In the genomic region with DNA sequence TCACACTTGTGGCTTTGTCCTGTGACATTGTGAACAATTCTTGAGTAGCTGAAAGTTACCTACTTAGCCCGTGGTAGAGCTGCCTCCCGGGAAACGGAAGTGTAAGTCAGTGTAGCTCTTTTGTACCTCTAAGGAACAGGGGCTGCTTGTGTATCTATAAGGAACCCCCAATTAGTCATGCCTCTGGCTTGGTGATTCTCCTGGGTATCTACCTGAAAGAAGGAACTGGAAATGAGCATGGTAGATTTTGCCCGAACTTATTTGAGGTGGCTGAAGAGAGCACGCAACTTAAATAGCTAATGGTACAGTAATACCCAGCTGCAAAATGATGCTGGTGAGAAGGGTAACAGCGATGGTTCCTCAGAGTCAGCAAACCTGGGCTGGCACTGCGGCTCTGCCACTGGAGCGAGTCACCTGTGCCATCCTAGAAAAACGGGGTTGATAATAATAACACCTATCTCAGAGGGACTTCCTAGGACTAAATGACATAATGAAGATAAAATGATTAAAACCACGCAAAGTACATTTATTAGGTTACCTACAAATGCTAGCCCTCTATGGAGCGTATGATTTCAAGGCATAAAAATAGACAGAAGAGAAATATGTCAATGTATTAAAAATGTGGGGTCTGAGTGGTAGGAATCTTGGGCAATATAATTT, we compare ENCODE assay signal across 27 mouse cellular contexts. TPM values are rescaled to one million over a fixed set of nuclear protein-coding genes. Genes with fewer than 3 reads are reported as not detected.
DNase-seq lines count a peak whose midpoint lies in the region; ATAC-seq and TF ChIP-seq lines count a peak whose summit lies in the region.
"Had no signal": no experiment of that assay in that cellular context is flagged by ENCODE, and none has a peak within 500 bp of the region (broad histone marks: within the 10 kb centered on the region; RNA-seq: fewer than 3 reads in every experiment).

No protein-coding gene starts in this region.

- H3K4me1 ChIP-seq in kidney, embryonic 14.5 days (ENCODE audit: control insufficient read depth, insufficient read depth, low read length): no peaks in the 10 kb centered on the region

- peak overlapping the region; percentile 98; the same call in 1 of the 2 replicates for H3K27ac ChIP-seq in layer of hippocampus, adult 2 months
- no peak overlapping the region for H3K27ac ChIP-seq in kidney, embryonic 14.5 days (ENCODE audit: low read depth, low read length)
- H3K27ac ChIP-seq: embryonic facial prominence, embryonic 10.5 days; embryonic facial prominence, embryonic 13.5 days; forebrain, embryonic 10.5 days; forebrain, embryonic 13.5 days; gastrocnemius, adult 2 months; heart, embryonic 15.5 days; hindbrain, embryonic 10.5 days; hindbrain, embryonic 13.5 days; intestine, embryonic 15.5 days had no signal

- no peak overlapping the region for H3K9ac ChIP-seq in kidney, embryonic 14.5 days (ENCODE audit: low read depth, low read length)
- H3K9ac ChIP-seq: embryonic facial prominence, embryonic 13.5 days; forebrain, embryonic 13.5 days; heart, embryonic 12.5 days; heart, embryonic 15.5 days; hindbrain, embryonic 13.5 days; intestine, embryonic 15.5 days had no signal

- peak overlapping the region; percentile 87 for H3K4me3 ChIP-seq in layer of hippocampus, adult 2 months
- H3K4me3 ChIP-seq in kidney, embryonic 14.5 days (ENCODE audit: low read length): no peak overlapping the region
- H3K4me3 ChIP-seq: embryonic facial prominence, embryonic 10.5 days; embryonic facial prominence, embryonic 13.5 days; erythroblast, embryonic 14.5 days; forebrain, embryonic 10.5 days; forebrain, embryonic 13.5 days; gastrocnemius, adult 2 months; heart, embryonic 12.5 days; heart, embryonic 15.5 days; hindbrain, embryonic 10.5 days; hindbrain, embryonic 13.5 days; intestine, embryonic 15.5 days had no signal

- no peak overlapping the region for H3K4me2 ChIP-seq in kidney, embryonic 14.5 days (replicated peaks; ENCODE audit: low read depth, low read length)
- H3K4me2 ChIP-seq: embryonic facial prominence, embryonic 13.5 days; forebrain, embryonic 13.5 days; heart, embryonic 12.5 days; heart, embryonic 15.5 days; hindbrain, embryonic 13.5 days; intestine, embryonic 15.5 days had no signal

- H3K36me3 ChIP-seq in splenic B cell, adult 2 months (ENCODE audit: control insufficient read depth, insufficient read depth, low read length, poor library complexity, severe bottlenecking): no peaks in the 10 kb centered on the region
- H3K36me3 ChIP-seq in kidney, embryonic 14.5 days (ENCODE audit: control insufficient read depth, insufficient read depth, low read length): no peaks in the 10 kb centered on the region
- H3K36me3 ChIP-seq: embryonic facial prominence, embryonic 10.5 days; embryonic facial prominence, embryonic 13.5 days; forebrain, embryonic 10.5 days; heart, embryonic 12.5 days; heart, embryonic 15.5 days; hindbrain, embryonic 10.5 days; hindbrain, embryonic 13.5 days; intestine, embryonic 15.5 days had no signal

- no peaks in the 10 kb centered on the region for H3K9me3 ChIP-seq in kidney, embryonic 14.5 days (ENCODE audit: control insufficient read depth, low read length)
- H3K9me3 ChIP-seq: embryonic facial prominence, embryonic 10.5 days; embryonic facial prominence, embryonic 13.5 days; forebrain, embryonic 10.5 days; forebrain, embryonic 13.5 days; heart, embryonic 12.5 days; heart, embryonic 15.5 days; hindbrain, embryonic 10.5 days; hindbrain, embryonic 13.5 days; intestine, embryonic 15.5 days had no signal

- H3K27me3 ChIP-seq in splenic B cell, adult 2 months (ENCODE audit: control insufficient read depth, insufficient read depth, low read length, poor library complexity, severe bottlenecking): no peaks in the 10 kb centered on the region
- peaks cover 29% of the 10 kb centered on the region for H3K27me3 ChIP-seq in kidney, embryonic 14.5 days (ENCODE audit: control insufficient read depth, insufficient read depth, low read length)

- DNase-seq in layer of hippocampus, adult 2 months (ENCODE audit: low spot score in 2 of 2): no peak
- no peak for DNase-seq in layer of hippocampus, postnatal 25 days (ENCODE audit: extremely low spot score in 1 of 2, low spot score in 1 of 2)
- DNase-seq in 416B (ENCODE audit: low read depth): peak; percentile 50
- DNase-seq in B cell, adult 2 months: peak; percentile 15 to 23
- DNase-seq in splenic B cell, adult 2 months (ENCODE audit: low read depth, low spot score): peak; percentile 27
- DNase-seq in adrenal gland, adult 8-10 months: no peak
- DNase-seq: adrenal gland, adult 2 months; adrenal gland, postnatal 25 days; embryo, embryonic 11 days; gastrocnemius, adult 2 months; gastrocnemius, postnatal 14 days; heart, postnatal 10 days; heart, postnatal 36 days had no signal

- WGBS in kidney, embryonic 14.5 days: 90% methylated on average over 11 of the region's 11 CpGs

- ATAC-seq in kidney, embryonic 14.5 days (ENCODE audit: low FRiP score, low TSS enrichment): no peak
- ATAC-seq: forebrain, embryonic 13.5 days; forebrain, embryonic 16.5 days; hindbrain, embryonic 16.5 days; intestine, embryonic 15.5 days had no signal

- TF ChIP-seq CTCF in layer of hippocampus, adult 2 months (conservative IDR thresholded peaks at IDR 0.05): no peak

RNA-seq across cellular contexts. Expression of a gene that starts 3.1 kb away (rescaled TPM):
- total RNA-seq in layer of hippocampus, adult 2 months (2021): 100 to 1,000 TPM; 199 to 231 TPM
- 100 to 1,000 TPM; 190 to 202 TPM for total RNA-seq in layer of hippocampus, postnatal 25 days (2021)
- 1 to 10 TPM; 3.3 to 6.6 (median 5.2) TPM for total RNA-seq in adrenal gland, adult 8-10 months (2022)
- 0.17 and 0.51 TPM in 2 replicates for polyA plus RNA-seq in kidney, embryonic 14.5 days (2014; fragmentation: Nextera tagmentation; extraction: Ambion mirVana)
- total RNA-seq: MEL had no signal
- polyA plus RNA-seq: erythroblast, embryonic 14.5 days had no signal

Comparison
In these comparisons a context has a peak if more than half of its experiments do, and no peak if none do; other contexts are left out.
1. DNase-seq: peak in 416B (single experiment), B cell, adult 2 months (2 of 2) and splenic B cell, adult 2 months (single experiment); none in layer of hippocampus, adult 2 months (0 of 2), layer of hippocampus, postnatal 25 days (0 of 2) and adrenal gland, adult 8-10 months (single experiment).
2. RNA of a gene that starts 3.1 kb away (total RNA-seq): 199 to 231 TPM in layer of hippocampus, adult 2 months and 190 to 202 TPM in layer of hippocampus, postnatal 25 days; 3.3 to 6.6 TPM in adrenal gland, adult 8-10 months; every median in the first group is over 10 times any median in the second.